Mouse (Mus musculus): ENCODE data around the gene Asgr2. TPM values are rescaled to one million over a fixed set of nuclear protein-coding genes. Genes with fewer than 3 reads are reported as not detected.
"Not testable (repeated sequence)": the region's sequence is repeated elsewhere in the genome, so short reads cannot be mapped to it uniquely, and the experiment has no call there.

Gene Asgr2
- total and polyA plus RNA-seq, 3 experiments: 0.17 to 0.39 TPM; not detected in 1

GRCm38 (mm10) chr11:70129926-70130379, 37.5 kb downstream of the Asgr2 start, which contains the start of gene Mgl2:
Mgl2 (plus strand) TSS chr11:70130329.
- H3K9me3 ChIP-seq (replicated peaks; ENCODE audit: low read length): no peaks in the 10 kb centered on the region
- H3K4me1 ChIP-seq (ENCODE audit: control insufficient read depth in 1 of 2, insufficient read depth in 2 of 2): peaks cover 3 to 4% of the 10 kb centered on the region in 2 experiments; a peak in 1 of 4 replicates
- H3K4me3 ChIP-seq (replicated peaks in 1 of 3; ENCODE audit: low read depth in 2 of 3, low read length in 2 of 3, poor library complexity in 1 of 3): no peak within 1 kb of the TSS
- H3K27ac ChIP-seq (ENCODE audit: insufficient read depth, low read depth): no peak within 1 kb of the TSS
- H3K36me3 ChIP-seq (replicated peaks in 1 of 2; ENCODE audit: control insufficient read depth in 1 of 2, insufficient read depth in 1 of 2, low read length in 1 of 2): no peaks in the 10 kb centered on the region
- no peak within 1 kb of the TSS for H3K9ac ChIP-seq (ENCODE audit: insufficient read depth, low read depth)
- no peak within 1 kb of the TSS for H3K4me2 ChIP-seq (ENCODE audit: insufficient read depth, low read depth, poor library complexity, severe bottlenecking)
- dilution Hi-C loops (cut with MboI; ENCODE audit: extremely low pct_ligation_motif_present, extremely low pct_unique_long_range_greater_than_20kb, low sequenced_read_pairs) (no loop called here), in situ Hi-C loops (cut with MboI; ENCODE audit: low pct_ligation_motif_present, low pct_unique_long_range_greater_than_20kb, low sequenced_read_pairs) (loop anchor here (5.0 kb wide), 1 partner anchor 38 kb away; the partner anchor contains the start of gene Asgr2)
- no peak for DNase-seq (ENCODE audit: extremely low read depth)
- TF ChIP-seq MAZ (IDR thresholded peaks at IDR 0.05; ENCODE audit: low read depth, low read length) (no peak), HCFC1 (IDR thresholded peaks at IDR 0.05; ENCODE audit: low read depth, low read length) (no peak), KAT2A (IDR thresholded peaks at IDR 0.05; ENCODE audit: insufficient replicate concordance, low read length) (no peak), GABPA (IDR thresholded peaks at IDR 0.05; ENCODE audit: insufficient replicate concordance, low read depth, low read length) (no peak), USF2 (conservative IDR thresholded peaks at IDR 0.05; ENCODE audit: low read depth, low read length) (no peak), UBTF (IDR thresholded peaks at IDR 0.05; ENCODE audit: low read depth, low read length) (no peak), ZNF384 (IDR thresholded peaks at IDR 0.05; ENCODE audit: low read depth, low read length) (no peak), ZMIZ1 (IDR thresholded peaks at IDR 0.05; ENCODE audit: low read depth, low read length) (no peak), SMC3 (IDR thresholded peaks at IDR 0.05; ENCODE audit: low read depth, low read length) (no peak)
- peaks cover 71% of the 10 kb centered on the region for H3K27me3 ChIP-seq (replicated peaks)
- no peaks in the 10 kb centered on the region for H3K79me2 ChIP-seq (replicated peaks; ENCODE audit: control insufficient read depth, extremely low read depth, insufficient read depth, poor library complexity, severe bottlenecking)

- H3K27ac ChIP-seq (ENCODE audit: insufficient read depth, low read depth); H3K9ac ChIP-seq (ENCODE audit: insufficient read depth, low read depth); H3K36me3 ChIP-seq (replicated peaks in 1 of 2; ENCODE audit: control insufficient read depth in 1 of 2, insufficient read depth in 1 of 2, low read length in 1 of 2); dilution Hi-C loops (cut with MboI; ENCODE audit: extremely low pct_ligation_motif_present, extremely low pct_unique_long_range_greater_than_20kb, low sequenced_read_pairs); H3K4me1 ChIP-seq (ENCODE audit: control insufficient read depth in 1 of 2, insufficient read depth in 2 of 2); H3K79me2 ChIP-seq (replicated peaks; ENCODE audit: control insufficient read depth, extremely low read depth, insufficient read depth, poor library complexity, severe bottlenecking); H3K9me3 ChIP-seq (replicated peaks; ENCODE audit: low read length); DNase-seq (ENCODE audit: extremely low read depth); in situ Hi-C loops (cut with MboI; ENCODE audit: low pct_ligation_motif_present, low pct_unique_long_range_greater_than_20kb, low sequenced_read_pairs); H3K4me3 ChIP-seq (replicated peaks in 1 of 3; ENCODE audit: low read depth in 2 of 3, low read length in 2 of 3, poor library complexity in 1 of 3); H3K4me2 ChIP-seq (ENCODE audit: insufficient read depth, low read depth, poor library complexity, severe bottlenecking): not testable (repeated sequence)
- H3K27me3 ChIP-seq (replicated peaks): peaks cover 43% of the 10 kb centered on the region
Measured at GRCm38 (mm10) chr11:70135001-70135400, 42.6 kb downstream of the Asgr2 start.

- in situ Hi-C loops (cut with MboI; ENCODE audit: low pct_ligation_motif_present, low pct_unique_long_range_greater_than_20kb, low sequenced_read_pairs); H3K27ac ChIP-seq (ENCODE audit: insufficient read depth, low read depth); H3K9me3 ChIP-seq (replicated peaks; ENCODE audit: low read length); H3K79me2 ChIP-seq (replicated peaks; ENCODE audit: control insufficient read depth, extremely low read depth, insufficient read depth, poor library complexity, severe bottlenecking); DNase-seq (ENCODE audit: extremely low read depth); H3K4me2 ChIP-seq (ENCODE audit: insufficient read depth, low read depth, poor library complexity, severe bottlenecking); H3K4me1 ChIP-seq (ENCODE audit: control insufficient read depth in 1 of 2, insufficient read depth in 2 of 2); H3K36me3 ChIP-seq (replicated peaks in 1 of 2; ENCODE audit: control insufficient read depth in 1 of 2, insufficient read depth in 1 of 2, low read length in 1 of 2); H3K9ac ChIP-seq (ENCODE audit: insufficient read depth, low read depth); H3K4me3 ChIP-seq (replicated peaks in 1 of 3; ENCODE audit: low read depth in 2 of 3, low read length in 2 of 3, poor library complexity in 1 of 3); dilution Hi-C loops (cut with MboI; ENCODE audit: extremely low pct_ligation_motif_present, extremely low pct_unique_long_range_greater_than_20kb, low sequenced_read_pairs): not testable (repeated sequence)
- H3K27me3 ChIP-seq (replicated peaks): peaks cover 41% of the 10 kb centered on the region
- TF ChIP-seq NRF1 (IDR thresholded peaks at IDR 0.05; ENCODE audit: low read depth, low read length): 0 out of 2 replicates have a peak, but pooled peaks have one; percentile 31
Measured at GRCm38 (mm10) chr11:70135925-70136324, 43.5 kb downstream of the Asgr2 start.

Data from CH12.LX (cell line).